Mouse (Mus musculus) forebrain, embryonic 14.5 days (tissue): ENCODE measurements around the gene Zfp385c. TPM values are rescaled to one million over a fixed set of nuclear protein-coding genes. Genes with fewer than 3 reads are reported as not detected.

ENCODE experiments used
- ATAC-seq: fragments of 200-750 bp; cut with Nextera tagmentation; 2 replicates; pipeline ENCODE4 v1.8.0; 2017; ENCODE audit warnings: mild to moderate bottlenecking, moderate library complexity
- DNase-seq: peaks from one replicate; pipeline ENCODE4 v3.0.0-alpha.2; 2015; ENCODE audit warnings: low spot score
- H3K27ac ChIP-seq: fragments of 300-500 bp; sonication (generic); 2 replicates; pipeline ENCODE4 v1.5.1; 2014; ENCODE audit warnings: low read depth, mild to moderate bottlenecking, control low read depth, low read length, moderate library complexity
- H3K27me3 ChIP-seq: fragments of 300-500 bp; sonication (generic); replicated peaks from 2 replicates; pipeline ENCODE4 v1.6.1; 2014; ENCODE audit warnings: low read length, control low read depth, mixed read lengths; ENCODE audit not compliant: control insufficient read depth, insufficient read depth
- H3K36me3 ChIP-seq: fragments of 300-500 bp; sonication (generic); 2 replicates; pipeline ENCODE4 v1.6.1; 2014; ENCODE audit warnings: low read length, control low read depth; ENCODE audit not compliant: control insufficient read depth, insufficient read depth
- H3K4me1 ChIP-seq: fragments of 300-500 bp; sonication (generic); 2 replicates; pipeline ENCODE4 v1.6.1; 2014; ENCODE audit warnings: antibody characterized with exemption, low read length, control low read depth; ENCODE audit not compliant: control insufficient read depth, insufficient read depth
- H3K4me2 ChIP-seq: fragments of 300-500 bp; sonication (generic); 2 replicates; pipeline ENCODE4 v1.6.1; 2014; ENCODE audit warnings: mild to moderate bottlenecking, control low read depth, low read length
- H3K4me3 ChIP-seq: fragments of 300-500 bp; sonication (generic); 2 replicates; pipeline ENCODE4 v1.5.1; 2014; ENCODE audit warnings: low read depth, low read length, control low read depth
- H3K9ac ChIP-seq: fragments of 300-500 bp; sonication (generic); 2 replicates; pipeline ENCODE4 v1.6.1; 2014; ENCODE audit warnings: mild to moderate bottlenecking, low read length, control low read depth, moderate library complexity
- H3K9me3 ChIP-seq: fragments of 300-500 bp; sonication (generic); replicated peaks from 2 replicates; pipeline ENCODE4 v1.6.1; 2016; ENCODE audit warnings: low read length, control low read depth, mixed read lengths; ENCODE audit not compliant: control insufficient read depth
- WGBS: fragments of 180-500 bp; shearing (Covaris S2); extraction: QIAGEN DNeasy Blood & Tissue Kit; methylation state at CpG from one replicate; pipeline ENCODE4 v1.1.7; 2014; 5-methylcytosine and 5-hydroxymethylcytosine counted together
- polyA plus RNA-seq: library from polyadenylated mRNA; unstranded; fragments of >200 nt; fragmentation: Nextera tagmentation; extraction: Ambion mirVana; gene quantifications from 2 replicates; pipeline ENCODE4 v1.2.1, GENCODE M21; 2014

The Zfp385c gene
- polyA plus RNA-seq, 1 experiment from 2014 or later: not detected

DNA sequence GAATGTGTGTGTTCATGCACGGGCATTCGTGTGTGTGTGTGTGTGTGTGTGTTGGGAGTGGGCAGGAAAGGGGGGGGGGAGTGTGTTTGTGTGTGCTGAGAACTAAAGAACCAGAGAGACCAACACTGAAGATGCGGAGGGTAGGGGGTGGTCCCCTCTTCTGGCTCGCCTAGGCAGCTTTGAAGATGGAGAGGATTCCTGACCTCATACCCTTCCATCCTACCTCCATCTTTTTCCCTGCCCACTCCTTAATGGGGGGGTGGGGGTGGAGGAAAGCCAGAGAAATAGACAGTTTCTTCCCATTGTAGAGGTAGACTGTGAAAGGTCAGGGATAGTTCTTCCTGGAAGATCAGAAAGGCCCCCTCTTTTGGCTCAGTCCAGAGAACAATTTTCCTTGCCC is 20.9 kb upstream of the Zfp385c start:
- peaks cover 59% of the 10 kb centered on the region for H3K36me3 ChIP-seq
- no peak overlapping the region for H3K4me3 ChIP-seq
- no peaks in the 10 kb centered on the region for H3K27me3 ChIP-seq
- ATAC-seq (no peak), DNase-seq (no peak)
- H3K4me1 ChIP-seq: peaks cover 14% of the 10 kb centered on the region
- no peak overlapping the region for H3K4me2 ChIP-seq
- no peak overlapping the region for H3K27ac ChIP-seq
- WGBS: 50% methylated on average over 4 of the region's 4 CpGs
- H3K9me3 ChIP-seq: no peaks in the 10 kb centered on the region
- H3K9ac ChIP-seq: peak overlapping the region; percentile 1; the same call in 1 of the 2 replicates

DNA sequence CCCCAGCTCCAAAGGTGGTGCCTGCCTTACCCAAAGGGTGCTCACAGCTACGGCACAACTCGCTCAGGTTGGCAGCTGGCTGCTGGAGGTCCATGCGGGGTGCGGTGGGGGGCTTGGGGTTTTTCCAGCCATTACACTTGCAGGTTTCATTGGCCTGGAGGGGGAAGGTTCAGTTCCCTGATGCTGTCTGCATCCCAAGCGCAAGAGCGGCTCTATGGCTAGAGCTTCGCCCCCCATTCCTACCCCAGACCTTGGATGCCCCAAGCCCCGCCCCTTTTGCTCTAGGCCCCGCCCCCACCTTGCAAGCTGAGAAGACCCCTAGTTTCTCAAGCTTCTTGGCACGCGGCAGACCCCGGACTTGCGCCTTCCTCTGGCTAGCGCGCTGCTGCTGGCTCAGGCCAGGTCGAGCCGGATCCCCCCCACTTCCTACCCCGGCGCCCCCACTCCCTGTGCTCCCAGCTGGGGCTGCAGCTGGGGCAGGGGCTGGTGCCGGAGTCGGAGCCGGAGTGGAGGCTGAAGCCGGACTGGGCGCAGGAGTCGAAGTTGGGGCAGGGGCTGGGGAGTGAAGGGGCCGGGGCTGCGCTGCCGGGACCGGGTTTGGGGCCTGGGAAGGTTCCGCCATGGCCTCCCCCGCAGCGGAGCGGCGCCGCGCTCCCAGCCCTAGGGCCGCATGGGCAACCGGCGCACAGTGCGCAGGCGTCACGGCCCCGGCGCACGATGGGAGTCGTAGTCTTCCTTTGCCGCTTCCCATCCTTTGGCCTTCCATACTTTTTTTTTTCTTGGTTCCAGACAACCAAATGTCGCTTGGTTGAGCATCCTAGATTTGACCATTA is 19.7 kb upstream of the Zfp385c start, which contains the start of gene Kat2a:
TSS of gene Kat2a (minus strand) at position 683 of the 833 bp plus-strand sequence.
- H3K9me3 ChIP-seq: no peaks in the 10 kb centered on the region
- 2% methylated on average over 43 of the region's 48 CpGs for WGBS
- peak within 1 kb of the TSS; percentile 77 for H3K4me3 ChIP-seq
- H3K4me1 ChIP-seq: peaks cover 14% of the 10 kb centered on the region
- H3K27me3 ChIP-seq: no peaks in the 10 kb centered on the region
- DNase-seq: peak; percentile 92
- peaks cover 59% of the 10 kb centered on the region for H3K36me3 ChIP-seq
- peak within 1 kb of the TSS; percentile 65 for H3K4me2 ChIP-seq
- H3K9ac ChIP-seq: peak within 1 kb of the TSS; percentile 85
- peak within 1 kb of the TSS; percentile 35; the same call in 1 of the 2 replicates for H3K27ac ChIP-seq
- peak; percentile 93 for ATAC-seq

DNA sequence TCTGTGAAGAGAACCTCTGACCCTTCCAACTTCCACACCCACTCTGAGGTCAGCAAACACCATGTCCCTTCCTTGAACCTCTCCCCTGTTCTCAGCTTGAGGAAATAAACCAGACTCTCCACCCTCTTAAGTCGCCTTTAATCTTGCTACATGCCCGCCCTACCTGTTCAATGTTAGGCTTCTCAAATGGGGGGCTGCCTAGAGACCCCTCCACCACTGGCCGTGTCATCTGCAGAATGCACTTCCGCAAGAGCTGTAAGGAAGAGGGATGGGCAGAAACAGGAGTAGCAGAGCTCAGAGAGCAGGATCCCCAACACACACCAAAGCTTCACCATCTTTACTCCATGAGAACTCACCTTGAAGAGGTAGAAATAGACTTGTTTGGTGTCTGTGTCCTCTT is 18.7 kb upstream of the Zfp385c start:
- peaks cover 59% of the 10 kb centered on the region for H3K36me3 ChIP-seq
- H3K9ac ChIP-seq: no peak overlapping the region
- ATAC-seq (no peak), DNase-seq (no peak)
- no peaks in the 10 kb centered on the region for H3K27me3 ChIP-seq
- 92% methylated on average over 4 of the region's 4 CpGs for WGBS
- H3K27ac ChIP-seq: no peak overlapping the region
- H3K4me1 ChIP-seq: peaks cover 14% of the 10 kb centered on the region
- no peaks in the 10 kb centered on the region for H3K9me3 ChIP-seq
- H3K4me3 ChIP-seq: no peak overlapping the region
- no peak overlapping the region for H3K4me2 ChIP-seq

DNA sequence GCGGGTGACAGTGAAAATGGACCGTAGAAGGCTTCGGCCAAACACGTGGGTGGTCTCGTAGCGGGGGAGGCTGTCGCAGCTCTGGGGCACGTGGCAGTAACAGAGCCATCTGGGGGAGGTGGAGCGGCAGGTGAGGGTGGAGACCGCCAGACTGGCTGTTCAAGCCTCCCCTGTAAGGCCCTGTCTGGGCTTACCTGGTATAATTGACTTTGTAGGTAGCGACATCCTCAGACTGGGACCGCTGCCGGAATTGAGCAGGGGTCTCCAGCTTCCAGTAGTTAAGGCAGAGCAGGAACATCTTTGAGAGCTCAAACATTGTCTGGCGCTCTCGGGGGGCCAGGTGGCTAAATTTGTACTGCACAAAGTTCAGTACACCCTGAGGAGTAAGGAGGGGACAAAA is 18.3 kb upstream of the Zfp385c start:
- ATAC-seq: no peak
- Histone ChIP-seq H3K4me1 (peaks cover 14% of the 10 kb centered on the region), H3K9me3 (no peaks in the 10 kb centered on the region), H3K4me3 (no peak overlapping the region), H3K4me2 (no peak overlapping the region), H3K27me3 (no peaks in the 10 kb centered on the region), H3K9ac (no peak overlapping the region), H3K36me3 (peaks cover 59% of the 10 kb centered on the region), H3K27ac (no peak overlapping the region)
- whole genome bisulfite sequencing: 92% methylated on average over 15 of the region's 15 CpGs
- no peak for DNase-seq

DNA sequence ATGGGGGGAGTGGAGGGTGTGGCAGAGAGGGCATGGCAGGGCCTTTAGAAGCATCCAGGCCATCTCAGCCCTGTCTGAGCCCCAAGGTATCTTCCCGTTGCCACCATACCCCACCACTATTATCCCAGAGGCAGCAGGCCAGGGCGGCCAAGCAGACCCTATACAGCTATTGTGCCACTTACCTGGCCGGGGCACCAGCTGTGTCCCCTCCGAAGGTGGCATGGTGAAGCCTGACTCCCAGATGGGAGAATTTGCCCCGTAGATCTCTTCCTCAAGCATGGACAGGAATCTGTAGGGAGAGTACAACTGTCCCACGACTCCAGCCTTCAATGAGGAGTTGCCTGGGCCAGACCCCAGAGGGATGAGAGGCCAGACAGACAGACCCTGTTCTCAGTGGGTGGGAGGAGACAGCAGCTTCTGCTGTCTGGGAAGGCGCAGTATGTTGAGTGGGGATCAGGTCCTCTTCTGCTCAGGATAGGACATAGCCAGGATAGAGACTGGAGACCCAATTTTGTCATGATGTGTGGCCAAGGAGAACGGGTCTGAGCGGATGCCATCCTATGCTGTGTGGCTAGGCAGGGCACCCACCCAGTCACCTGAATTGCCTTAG is 17.1 kb upstream of the Zfp385c start:
- Histone ChIP-seq H3K4me1 (peaks cover 14% of the 10 kb centered on the region), H3K4me3 (no peak overlapping the region), H3K27me3 (no peaks in the 10 kb centered on the region), H3K27ac (no peak overlapping the region), H3K9me3 (no peaks in the 10 kb centered on the region), H3K4me2 (no peak overlapping the region), H3K9ac (no peak overlapping the region), H3K36me3 (peaks cover 60% of the 10 kb centered on the region)
- DNase-seq: no peak
- WGBS: 93% methylated on average over 9 of the region's 9 CpGs
- ATAC-seq: no peak

DNA sequence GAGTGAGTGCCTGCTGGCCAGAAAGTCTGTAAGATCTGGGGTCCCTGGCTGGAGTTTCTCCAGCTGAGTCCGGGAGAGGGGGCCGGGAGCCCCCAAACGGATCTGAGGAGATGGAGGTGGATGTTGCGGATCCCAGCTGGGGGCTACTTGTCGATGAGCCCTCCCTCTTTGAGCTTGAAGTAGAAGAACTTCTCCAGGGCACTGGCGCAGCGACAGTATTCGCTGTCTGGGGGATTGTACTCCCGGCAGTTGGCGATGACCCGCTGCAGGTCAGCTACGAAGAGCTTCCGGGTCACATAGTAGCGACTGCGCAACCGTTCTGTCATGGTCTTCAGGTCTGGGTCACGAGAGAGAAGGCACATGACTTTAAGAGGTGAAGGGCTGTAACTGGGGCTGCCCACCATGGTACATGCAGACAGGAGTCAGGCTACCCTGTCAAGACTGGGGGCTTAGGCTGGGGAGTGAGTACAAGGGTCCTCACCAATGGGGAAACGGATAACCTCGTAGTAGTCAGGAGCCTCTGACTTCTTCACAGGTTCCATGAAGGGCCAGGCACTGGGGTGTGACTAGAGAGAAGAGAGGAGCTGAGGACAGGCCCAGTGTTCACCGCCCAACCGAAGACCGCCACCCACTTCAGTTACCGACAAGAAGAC is 13.0 kb upstream of the Zfp385c start:
- no peak for DNase-seq
- Histone ChIP-seq H3K36me3 (peaks cover 61% of the 10 kb centered on the region), H3K4me3 (no peak overlapping the region), H3K9ac (no peak overlapping the region; the same call in 1 of the 2 replicates), H3K4me2 (no peak overlapping the region), H3K27ac (no peak overlapping the region), H3K27me3 (no peaks in the 10 kb centered on the region), H3K4me1 (0 out of 2 replicates have a peak, but pooled peaks cover 3% of the 10 kb centered on the region), H3K9me3 (no peaks in the 10 kb centered on the region)
- 93% methylated on average over 22 of the region's 23 CpGs for WGBS
- no peak for ATAC-seq

DNA sequence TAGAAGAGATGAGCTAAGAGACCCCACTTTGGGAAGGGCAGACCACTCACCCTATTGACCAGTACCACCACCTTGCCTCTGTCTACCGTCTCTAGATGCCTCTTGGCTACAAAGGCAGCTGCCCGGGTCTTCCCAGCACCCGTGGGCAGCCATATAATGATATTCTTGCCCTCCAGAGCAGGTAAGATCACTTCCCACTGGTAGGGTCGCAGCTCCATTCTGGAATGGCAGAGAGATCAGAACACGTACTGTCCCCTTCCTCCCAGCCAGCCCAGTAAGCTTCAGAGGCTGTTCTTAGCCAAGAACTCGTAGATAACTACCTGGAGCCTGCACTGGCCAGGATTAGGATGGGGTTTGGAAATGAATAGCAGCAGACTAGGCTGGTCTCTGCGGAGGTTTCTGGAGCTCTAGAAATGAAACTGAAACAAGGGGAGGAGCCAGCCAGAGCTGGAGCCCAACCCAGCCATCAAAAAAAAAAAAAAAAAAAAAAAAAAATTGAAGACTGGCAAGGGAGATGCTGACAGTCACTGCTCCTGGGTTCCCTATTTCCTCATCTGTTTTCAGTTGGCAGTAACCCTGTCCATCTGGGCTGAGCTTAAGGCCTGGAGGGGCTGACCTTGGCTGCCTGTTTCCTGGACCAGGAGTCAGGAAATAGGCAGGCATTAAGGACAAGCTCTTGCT is 11.7 kb upstream of the Zfp385c start, which contains the start of gene Dhx58:
TSS of gene Dhx58 (minus strand) at position 421 of the 681 bp plus-strand sequence.
- ATAC-seq: no peak
- WGBS: 71% methylated on average over 7 of the region's 7 CpGs
- no peaks in the 10 kb centered on the region for H3K27me3 ChIP-seq
- no peak within 1 kb of the TSS for H3K4me2 ChIP-seq
- 0 out of 2 replicates have a peak, but pooled peaks cover 3% of the 10 kb centered on the region for H3K4me1 ChIP-seq
- peaks cover 50% of the 10 kb centered on the region for H3K36me3 ChIP-seq
- no peak within 1 kb of the TSS for H3K4me3 ChIP-seq
- no peaks in the 10 kb centered on the region for H3K9me3 ChIP-seq
- no peak within 1 kb of the TSS for H3K9ac ChIP-seq
- H3K27ac ChIP-seq: no peak within 1 kb of the TSS; the same call in 1 of the 2 replicates
- no peak for DNase-seq

DNA sequence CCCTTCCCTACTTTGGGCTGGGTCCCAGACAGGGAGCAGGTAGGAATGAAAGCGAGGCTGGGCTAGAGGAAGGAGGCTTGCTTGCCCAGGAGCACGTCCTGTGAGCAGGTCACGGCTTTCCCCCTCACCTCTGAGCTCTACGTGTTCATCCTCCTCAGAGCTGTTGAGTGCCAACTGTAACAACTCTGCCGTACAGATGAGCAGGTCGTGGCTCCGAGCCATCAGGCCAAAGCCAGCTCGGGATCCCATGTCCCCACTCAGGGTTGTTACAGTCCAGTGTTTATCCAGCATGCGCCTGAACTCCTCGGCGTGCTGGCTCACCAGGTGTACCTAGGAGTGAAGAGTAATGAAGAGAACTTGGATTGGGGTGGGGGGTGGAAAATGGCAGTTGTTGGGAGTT is 11.1 kb upstream of the Zfp385c start:
- 0 out of 2 replicates have a peak, but pooled peaks cover 3% of the 10 kb centered on the region for H3K4me1 ChIP-seq
- H3K27me3 ChIP-seq: no peaks in the 10 kb centered on the region
- H3K27ac ChIP-seq: no peak overlapping the region
- no peaks in the 10 kb centered on the region for H3K9me3 ChIP-seq
- ATAC-seq (no peak), DNase-seq (no peak)
- peaks cover 44% of the 10 kb centered on the region for H3K36me3 ChIP-seq
- WGBS: 69% methylated on average over 11 of the region's 11 CpGs
- H3K4me2 ChIP-seq: no peak overlapping the region
- no peak overlapping the region for H3K9ac ChIP-seq
- H3K4me3 ChIP-seq: no peak overlapping the region
